Mouse (Mus musculus) adrenal gland, postnatal 14 days (tissue): ENCODE measurements around the gene Grik4. TPM values are rescaled to one million over a fixed set of nuclear protein-coding genes. Genes with fewer than 3 reads are reported as not detected.
A peak's percentile ranks its signal among the peaks of the same experiment; 100 is the strongest.

Experiments used
- DNase-seq: peaks from one replicate; pipeline ENCODE4 v3.0.0; 2021; ENCODE audit warnings: mixed read lengths
- total RNA-seq: library from RNA; stranded (reverse); gene quantifications from 2 replicates; pipeline ENCODE4 v1.2.3, GENCODE M21; 2021

Gene Grik4
- total RNA-seq, 1 experiment from 2014 or later = 1.5 TPM

DNA sequence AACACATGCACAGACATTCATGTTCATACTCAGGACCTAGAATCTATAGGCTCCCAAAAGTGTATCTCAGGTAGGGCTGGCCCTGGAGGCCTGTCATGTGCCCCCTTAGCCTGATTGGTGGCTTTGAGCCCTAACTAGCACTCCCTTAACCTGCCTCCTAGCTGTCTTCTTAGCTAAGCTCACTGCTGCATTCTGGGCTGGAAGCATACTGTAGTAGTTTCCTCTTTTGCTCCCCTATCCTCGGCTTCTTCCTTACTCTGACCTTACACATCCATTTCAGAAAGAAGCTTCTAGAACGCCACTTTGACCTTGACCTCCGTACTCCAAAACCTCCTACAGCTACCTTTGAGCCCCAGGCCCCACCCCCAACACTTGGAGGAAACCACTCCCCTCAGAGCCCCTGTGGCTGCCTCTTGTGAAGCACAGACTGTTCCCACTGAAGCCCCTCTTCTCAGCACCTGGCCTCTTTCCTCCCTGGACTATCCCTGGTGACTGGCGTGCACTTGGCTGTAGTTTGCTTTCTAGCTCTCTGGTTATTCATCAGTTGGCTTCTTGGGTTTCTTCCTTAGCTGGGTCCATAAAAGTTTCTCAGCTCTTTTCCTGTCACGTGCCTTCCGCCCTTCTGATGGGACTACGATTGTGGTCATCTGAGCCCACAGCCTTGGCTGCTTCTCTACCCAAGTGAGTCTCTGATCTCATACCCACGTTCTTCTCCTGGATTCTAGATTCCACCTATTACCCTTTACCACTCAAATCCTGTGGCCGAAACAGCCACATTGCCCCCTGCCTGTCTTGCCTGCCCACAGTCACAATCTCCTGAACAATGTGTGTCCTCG, 84.1 kb downstream of the Grik4 start:
- no peak for DNase-seq

DNA sequence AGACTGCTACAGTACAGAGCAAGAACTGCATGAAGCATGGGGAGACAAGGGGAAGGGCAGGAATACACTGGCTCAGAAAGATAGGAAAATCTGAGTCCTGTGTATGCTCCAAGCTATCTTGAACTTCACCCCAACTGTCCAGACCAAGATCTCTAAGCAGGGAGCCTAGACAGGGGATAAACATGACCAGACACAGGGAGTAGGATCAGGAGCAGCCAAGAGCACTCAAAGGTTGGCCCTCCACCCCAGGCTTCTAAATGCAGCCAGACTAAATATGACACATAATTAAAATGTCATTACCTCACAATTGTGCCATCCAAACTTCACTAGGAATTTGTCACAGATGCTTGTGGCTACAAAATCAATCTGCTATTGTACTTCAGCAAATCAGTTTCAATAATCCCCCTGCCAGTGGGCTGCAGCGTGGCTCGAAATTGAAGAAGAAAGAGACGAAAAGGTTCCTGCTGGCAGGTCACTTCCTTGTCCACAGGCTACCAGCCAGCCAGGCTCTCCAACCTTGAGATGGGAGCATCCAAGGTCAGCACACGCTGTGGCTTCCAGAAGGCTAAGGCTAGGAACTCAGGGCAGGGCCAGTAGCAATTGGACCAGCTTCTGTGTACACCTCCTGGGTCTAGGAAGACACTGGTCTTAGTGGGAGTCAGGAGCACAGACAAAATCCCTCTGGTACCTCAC, 85.1 kb downstream of the Grik4 start:
- no peak for DNase-seq

DNA sequence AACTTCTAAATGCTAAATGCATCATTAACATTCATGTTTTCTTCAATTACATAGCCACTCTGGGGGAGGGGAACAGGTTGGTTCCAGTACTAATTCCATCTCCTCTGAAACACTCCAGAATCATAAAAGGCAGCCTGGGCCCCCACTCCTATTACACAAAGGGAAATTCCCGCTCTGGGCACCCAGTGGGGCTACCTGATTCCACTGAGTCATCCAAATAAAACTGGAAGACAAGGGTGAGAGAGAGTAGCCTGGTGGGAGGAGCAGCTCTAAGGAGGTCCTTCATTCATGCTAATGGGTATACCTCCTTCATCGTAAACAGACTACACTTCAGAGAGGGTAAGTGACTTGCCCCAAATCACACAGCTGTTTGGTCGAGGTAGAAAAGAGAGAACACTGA, 85.7 kb downstream of the Grik4 start:
- no peak for DNase-seq

DNA sequence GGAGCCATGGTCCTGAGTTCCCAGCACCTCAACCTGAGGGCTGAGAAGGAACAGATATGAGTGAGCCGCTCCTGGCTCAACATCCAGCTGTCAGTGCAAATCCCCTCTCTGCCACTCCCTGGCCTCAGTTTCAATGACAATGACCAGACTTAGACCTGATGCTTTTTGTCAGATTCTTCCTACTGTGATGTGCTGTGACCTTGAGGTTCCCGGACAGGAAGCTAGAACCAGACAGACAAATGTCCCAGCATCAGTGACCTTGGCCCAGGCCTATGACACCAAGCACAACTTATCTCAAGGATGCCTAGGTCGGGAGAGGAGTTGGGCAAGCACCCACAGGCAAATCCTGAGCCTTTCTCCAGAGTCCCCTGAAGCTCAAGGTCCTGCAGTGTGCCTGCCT, 86.5 kb downstream of the Grik4 start:
- DNase-seq = no peak

DNA sequence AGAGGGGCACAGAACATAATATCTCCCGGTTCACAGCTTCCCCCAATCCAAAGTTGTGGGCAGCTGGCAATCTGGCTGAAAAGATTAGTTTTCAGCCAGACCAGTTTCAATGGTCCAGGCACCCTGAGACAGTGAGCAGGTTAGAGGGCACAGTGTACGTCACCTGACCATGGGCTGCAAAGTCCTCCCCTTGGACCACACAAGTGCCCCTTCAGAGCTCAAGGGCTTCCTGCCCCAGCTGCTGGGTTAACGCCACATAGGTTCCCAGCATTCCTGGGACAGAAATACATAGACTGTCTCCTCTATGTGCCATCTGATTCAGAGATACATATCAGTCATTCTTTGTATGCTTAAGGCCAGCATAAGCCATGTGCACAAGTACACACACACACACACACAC, 91.2 kb downstream of the Grik4 start:
- no peak for DNase-seq

DNA sequence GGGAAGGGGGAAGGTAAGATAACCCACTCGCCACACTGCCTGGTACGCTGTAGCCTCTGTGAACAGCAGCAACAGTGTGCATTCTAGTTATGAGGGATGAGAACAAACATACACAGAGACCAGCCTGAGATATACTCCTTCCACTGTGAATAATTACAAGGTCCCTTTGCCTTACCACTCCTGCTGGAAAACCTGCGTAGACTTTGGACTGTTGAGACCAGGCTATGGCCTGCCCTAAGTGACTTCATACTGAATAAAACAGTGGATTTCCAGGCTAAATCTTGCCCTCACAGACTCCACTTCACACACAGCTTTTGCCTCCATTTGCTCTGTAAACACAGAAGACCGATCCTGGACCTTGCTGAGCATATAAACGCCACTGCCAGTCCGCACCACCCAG, 94.2 kb downstream of the Grik4 start:
- no peak for DNase-seq

DNA sequence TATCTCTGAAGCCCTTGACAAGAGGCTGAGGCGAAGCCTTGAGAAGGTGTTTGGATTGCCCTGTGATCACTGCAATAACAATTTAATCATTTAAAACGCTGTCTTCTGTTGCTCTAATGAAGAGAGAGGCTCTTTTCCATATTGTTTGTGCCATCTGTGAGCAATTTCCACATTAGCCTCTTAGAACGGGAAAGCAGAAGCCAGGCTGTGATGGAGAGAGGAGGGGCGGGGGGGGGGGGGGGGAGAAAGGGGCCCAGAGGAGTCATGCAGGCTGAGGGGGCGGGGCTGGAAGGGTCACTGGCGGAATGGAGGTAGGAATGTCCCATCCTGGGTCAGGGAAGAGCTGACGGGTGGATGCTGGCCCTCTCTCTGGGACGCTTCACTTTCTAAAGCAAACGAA, 96.2 kb downstream of the Grik4 start:
- no peak for DNase-seq

DNA sequence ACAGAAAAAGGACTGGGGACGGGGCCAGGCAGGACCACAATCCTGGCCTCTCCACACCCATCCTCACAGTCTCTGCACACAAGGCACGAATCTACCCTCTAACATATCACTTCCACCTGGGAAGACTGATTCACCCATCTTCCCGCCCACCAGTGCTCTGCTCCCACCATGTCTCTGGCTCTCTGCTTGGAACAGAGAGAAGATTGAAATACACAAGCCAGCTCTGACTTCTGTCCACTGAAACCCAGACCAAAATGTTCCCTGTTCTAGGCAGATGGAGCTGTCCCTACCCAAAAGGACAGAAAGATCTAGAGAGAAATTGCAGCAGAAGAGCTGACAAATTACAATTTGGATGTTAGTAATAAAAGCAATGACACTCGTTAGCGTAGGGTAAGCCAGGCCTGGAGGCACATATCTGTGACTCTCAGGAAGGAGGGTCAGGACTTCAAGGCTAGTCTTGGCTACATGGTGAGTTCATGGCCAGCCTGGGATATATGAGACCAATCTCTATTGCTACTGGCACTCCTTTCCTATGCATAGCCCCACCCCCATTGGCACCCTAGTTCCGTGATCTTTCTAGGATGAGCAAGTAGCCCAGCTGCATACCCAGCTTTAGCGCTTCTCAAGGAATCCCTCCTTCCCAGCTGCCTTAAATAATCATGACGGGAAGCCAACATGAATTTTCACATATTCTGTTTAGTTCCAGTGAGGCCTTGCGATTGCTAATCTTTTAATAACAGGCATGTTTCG, 97.4 kb downstream of the Grik4 start:
- DNase-seq = no peak

DNA sequence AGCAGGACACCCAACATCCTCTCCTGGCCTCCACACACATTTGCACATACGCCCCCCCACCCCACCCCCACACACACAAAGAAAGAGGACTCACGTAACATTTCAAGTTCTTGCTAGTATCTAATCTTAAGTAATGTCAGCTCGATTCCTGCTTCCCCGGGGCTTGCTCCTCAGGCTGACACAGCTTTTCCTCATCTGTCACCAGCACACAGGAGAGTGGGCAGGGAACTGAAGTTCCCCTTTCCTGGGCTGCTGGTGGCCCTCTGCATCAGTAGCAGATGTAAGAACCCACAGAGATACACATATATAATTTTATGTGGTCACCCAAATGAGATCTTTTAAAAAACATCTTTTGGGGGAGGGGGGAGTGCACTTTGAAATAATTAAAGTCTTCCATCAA, 98.2 kb downstream of the Grik4 start:
- no peak for DNase-seq

DNA sequence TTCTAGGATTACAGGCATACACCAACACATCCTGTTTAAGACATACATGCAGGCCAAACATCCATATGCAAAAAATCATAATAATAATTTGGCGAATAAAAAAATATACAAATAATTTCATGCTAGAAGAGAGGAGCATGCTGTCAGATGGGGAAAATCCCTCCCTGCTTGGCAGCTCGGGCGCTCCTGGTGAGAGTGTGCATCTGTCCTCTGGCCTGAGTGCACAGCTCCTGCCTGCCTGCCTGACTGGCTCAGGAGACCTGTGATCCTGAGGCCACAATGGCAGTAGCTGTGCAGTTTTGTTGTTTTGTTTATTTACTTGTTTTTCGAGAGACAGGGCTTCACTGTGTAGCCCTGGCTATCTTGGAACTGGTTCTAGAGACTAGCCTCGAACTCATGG, 100.0 kb downstream of the Grik4 start:
- DNase-seq = no peak

DNA sequence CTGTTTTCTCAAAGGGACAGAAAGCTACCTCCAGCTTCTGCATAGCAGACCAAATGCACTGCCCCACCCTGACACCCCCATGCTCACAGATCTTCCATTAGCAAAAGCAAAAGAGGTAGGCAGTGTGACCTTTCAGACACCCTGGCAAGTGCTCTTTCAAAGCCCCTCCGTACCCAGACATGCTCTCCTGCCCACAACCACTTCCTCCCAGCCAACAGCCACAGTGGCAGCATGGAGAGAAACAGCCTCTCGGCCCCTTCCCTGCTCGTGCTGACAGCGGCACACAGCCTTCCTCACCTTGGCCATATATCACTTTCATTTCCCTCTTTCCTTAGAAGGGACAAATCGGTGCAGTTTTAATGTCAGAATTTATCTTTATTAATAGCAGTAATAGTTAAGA, 106.0 kb downstream of the Grik4 start:
- DNase-seq = no peak

DNA sequence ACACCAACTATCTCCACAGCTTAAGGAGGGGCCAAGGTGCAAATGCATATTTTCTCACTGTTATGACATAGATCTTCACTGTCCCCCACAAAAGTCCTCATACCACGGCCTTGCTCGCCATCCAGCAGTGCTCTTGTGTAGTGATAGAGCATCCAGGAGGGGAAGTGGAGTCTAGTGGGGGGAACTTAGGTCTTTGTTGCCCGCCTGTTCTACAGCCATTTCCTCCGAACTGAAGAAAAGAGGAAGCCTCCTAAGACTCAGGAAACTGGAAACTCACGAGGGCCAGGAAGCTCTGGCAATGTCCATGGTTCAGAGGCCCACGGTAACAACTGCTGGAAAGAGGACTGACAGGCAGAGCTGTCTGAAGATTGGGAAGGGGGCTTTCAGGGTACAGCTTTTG, 106.8 kb downstream of the Grik4 start:
- DNase-seq = no peak

DNA sequence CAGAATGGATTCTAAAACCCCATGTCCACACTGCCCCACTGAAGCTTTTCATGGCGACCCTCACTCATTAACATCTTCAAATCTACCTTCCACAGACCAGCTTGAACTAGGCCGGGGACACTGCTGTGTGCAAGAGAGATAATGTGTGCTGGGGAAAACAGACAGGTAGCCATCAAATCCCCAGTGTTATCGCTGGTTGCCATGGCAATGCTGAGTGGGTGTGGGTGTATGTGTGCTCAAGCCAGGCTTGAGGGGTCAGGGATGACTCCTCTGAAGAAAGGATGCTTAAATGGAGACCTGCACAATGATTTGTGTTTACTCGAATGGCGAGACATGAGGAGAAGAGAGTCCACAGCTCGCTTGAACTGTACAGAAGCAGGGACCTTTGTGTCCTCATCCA, 112.7 kb downstream of the Grik4 start:
- no peak for DNase-seq

DNA sequence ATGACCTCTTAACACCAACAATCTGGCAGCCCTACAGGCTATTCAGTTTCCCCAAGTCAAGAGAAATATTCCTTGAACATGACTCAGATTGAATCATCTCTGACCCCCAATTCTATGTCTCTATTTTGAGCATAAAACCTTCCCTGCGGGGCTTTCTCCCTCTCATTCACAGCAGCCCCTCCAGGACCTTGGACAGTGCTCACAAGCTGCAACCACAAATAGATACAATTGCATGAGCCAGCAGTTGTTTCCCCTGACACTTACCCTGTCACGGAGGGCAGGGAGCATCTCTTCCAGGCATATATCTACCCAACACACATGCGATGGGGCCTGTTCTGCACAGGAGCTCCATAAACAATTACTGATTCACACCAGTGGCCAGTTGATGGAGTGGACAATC, 125.0 kb downstream of the Grik4 start:
- peak; percentile 50 for DNase-seq

DNA sequence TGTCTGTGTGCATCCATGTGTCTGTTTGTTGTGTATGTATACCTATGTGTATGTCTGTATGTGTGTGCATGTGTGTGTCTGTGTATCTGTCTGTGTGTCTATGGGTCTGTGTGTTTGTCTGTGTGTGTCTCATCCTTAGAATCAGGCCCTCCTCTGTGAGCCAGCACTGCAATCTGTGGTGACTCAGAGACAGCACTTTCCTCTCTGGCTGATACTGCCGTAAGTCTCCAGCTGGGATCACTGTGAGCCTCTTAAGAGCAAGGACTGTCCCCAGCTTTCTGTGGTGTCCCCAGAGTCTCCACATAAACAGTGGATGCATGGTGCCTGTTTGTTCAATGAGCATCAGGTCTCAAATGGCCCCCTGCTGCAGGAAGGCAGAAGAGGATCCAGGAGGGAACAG, 127.5 kb downstream of the Grik4 start:
- no peak for DNase-seq

DNA sequence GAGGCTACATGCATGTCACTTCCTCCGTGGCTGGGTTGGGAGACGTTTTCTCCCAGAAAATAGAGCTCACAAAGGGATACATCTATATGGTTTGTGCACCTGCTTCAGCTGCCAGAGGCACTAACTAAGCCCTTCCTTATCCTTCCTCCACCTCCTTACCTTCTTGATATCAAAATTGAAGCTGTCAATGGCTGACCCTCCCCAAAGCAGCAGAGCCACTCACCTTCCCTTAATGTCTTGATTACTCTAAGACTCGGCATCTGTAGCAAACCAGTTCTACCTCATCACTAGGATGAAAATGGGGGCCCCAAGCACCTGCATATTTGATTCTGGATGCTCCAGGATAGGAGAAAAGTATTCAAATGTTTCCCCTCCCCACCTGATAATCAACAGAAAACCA, 135.1 kb downstream of the Grik4 start:
- DNase-seq = no peak

DNA sequence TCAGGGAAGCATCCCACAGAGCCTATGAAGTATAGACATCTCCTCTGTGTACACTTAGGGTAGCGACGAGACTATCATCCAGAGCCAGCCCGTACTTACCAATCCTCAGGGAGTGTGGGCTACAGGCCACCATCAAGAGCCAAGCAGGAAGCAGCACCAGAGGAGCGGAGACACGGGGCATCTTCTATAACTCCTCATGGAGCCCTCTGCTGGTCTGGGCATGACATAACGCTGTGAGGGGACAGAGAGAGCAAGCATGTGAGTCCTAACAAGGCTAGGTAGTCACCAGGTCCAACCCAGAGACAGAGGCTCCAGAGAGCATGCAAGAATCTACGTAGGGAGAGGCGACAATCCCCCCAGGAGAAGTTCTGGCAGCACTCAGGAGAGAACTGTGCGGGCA, 135.9 kb downstream of the Grik4 start:
- DNase-seq = peak; percentile 41

DNA sequence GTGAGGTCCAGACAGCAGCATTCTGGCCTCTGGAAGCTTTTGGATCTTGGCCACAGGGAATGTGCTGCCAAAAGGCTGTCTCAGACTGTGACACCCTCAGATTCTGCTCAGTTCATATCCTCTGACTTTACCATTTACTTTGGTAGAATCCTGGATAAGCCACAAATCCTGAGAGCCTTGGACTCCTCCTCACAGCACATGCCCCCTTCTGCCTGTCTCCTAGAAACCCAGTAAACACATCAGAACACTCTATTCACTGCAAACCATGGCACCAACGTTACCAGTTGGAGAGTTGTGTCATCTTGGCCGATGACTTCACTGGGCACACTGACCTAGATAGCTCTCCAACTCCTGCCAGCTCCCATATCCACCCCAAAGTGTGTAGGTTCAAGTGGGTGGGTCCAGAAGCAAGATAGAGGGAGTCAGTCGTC, 141.2 kb downstream of the Grik4 start:
- peak; percentile 59 for DNase-seq

DNA sequence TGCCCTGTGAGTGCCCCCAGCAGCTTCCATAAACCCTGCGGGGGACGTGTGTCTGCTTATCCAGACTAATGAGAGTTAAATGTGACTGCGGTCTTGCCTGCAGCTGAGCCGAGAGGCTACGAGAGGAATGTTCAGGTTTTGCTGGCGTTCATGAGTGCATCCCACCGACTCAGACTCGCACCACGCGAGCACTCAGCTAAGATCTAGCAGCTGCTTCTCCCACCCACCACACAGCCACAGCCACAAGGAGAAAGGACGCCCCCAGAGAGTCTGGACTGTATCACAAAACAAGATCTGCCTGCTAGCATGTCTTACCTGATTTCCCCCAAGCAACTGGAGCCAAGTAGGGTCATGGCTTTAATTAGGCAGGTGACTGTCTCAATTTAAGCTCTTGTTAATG, 142.4 kb downstream of the Grik4 start:
- no peak for DNase-seq

DNA sequence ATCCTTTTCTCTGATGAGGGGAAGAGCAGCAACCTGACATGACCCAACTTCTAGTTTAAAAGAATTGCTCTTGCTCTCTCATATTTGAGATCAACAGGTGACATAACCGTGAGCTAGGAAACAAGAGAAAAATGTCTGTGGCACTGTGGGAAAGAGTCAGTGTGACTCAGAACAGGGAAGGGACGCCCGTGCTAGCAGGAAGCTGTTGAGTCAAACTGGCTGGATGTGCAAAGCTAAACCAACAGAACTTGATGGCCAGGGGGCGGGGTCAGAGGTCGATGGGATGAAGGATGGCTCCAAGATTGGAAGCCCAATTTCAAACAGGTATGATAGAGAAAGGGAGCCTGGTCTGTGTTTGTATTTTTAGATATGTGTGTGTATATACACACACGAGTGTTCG, 144.2 kb downstream of the Grik4 start:
- DNase-seq = no peak

DNA sequence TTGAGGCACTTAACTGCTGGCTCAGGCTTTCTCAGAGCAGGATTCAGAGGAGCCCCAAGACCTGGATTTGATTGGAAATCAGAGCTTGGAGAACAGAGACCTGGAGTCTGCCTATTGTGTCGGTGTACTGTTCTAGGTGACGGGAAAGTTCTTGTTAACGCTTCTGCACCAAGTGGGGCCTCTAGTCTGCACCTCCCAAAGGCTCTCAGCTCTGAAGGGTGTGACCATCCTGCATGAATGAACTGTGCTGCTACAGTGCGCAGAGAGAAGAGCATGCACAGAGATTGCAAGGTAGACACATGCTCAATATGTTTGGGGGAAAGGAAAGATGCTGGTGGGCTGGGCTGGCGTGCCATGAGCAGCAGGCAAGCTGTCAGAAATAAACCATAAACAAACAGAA, 144.6 kb downstream of the Grik4 start:
- DNase-seq = no peak

DNA sequence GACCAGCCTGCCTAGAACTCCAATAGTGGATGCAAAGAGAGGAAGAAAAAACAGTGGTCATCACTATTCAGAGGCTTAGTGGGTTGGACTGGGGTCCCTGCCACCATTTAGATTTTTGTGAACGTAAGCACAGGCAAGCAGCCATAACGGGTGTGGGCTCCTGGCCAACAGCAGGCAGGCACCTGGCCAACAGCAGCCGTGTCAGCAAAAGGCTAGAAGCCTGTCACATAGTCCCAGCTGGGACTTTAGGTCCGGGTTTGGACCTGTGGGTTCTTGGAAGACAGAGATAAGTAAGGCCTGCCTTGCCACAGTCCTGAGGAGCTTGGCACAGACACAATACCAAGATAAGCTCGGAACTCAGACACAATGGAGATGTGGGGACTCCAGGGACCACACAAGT, 145.1 kb downstream of the Grik4 start:
- DNase-seq = peak; percentile 37

DNA sequence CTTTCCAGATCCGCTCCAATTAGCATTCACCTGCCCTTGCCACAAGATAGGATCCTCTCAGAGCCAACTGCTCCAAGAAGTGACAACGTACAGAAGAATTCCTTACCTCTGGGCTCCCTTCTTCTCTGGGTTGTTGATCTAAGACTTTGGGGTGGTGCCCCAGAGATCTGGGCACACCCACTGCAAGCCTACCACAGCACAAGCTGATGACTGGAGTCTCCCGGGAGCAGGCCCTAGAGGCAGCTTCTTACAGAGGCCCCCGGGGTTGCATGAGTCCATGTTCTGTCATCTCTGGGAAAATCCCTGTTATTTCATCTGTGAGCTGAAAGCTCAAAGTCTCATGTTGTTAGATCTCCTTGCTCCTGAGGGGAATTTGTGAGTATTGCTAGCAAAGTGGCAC, 146.0 kb downstream of the Grik4 start:
- no peak for DNase-seq
